Mouse (Mus musculus): ENCODE measurements around the gene Fam171a2.

GRCm38 (mm10) chr11:102407834-102408215, 39.7 kb downstream of the Fam171a2 start, which contains the start of gene Slc25a39:
- TF ChIP-seq TAL1 (IDR thresholded peaks at IDR 0.05; ENCODE audit: low read length) (no peak), GATA1 (IDR thresholded peaks at IDR 0.05; ENCODE audit: low read length) (no peak)

Data from erythroblast, embryonic 14.5 days (primary cell).